Mouse (Mus musculus): ENCODE results near the gene Shisa5. TPM values are rescaled to one million over a fixed set of nuclear protein-coding genes. Genes with fewer than 3 reads are reported as not detected.
A peak's percentile ranks its signal among the peaks of the same experiment; 100 is the strongest.

Gene Shisa5
- polyA plus RNA-seq, 1 experiment from 2014 or later = 65.4 TPM

DNA sequence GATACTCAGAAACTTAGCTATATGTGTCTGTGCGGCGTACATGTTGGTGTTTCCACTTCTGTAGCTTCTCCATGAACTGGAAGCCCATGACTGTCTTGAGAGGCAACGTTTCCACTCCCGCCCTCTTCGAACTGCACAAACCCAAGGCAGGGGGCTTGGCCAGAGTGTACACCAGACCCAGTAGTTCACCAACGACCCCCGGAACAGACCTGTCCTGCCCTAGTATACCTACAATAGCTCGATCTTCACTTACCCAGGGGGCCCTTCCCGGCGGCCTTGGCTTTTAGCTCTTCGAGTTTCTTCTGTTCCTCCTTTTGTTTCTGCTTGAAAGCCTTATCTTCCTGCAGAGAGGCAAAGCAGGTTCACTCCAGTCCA lies 43.4 kb downstream of the Shisa5 start:
- H3K9ac ChIP-seq = peak overlapping the region; percentile 87
- H3K9me3 ChIP-seq = no peaks in the 10 kb centered on the region
- H3K4me1 ChIP-seq = peaks cover 23% of the 10 kb centered on the region
- WGBS = 8% methylated on average over 11 of the region's 11 CpGs
- H3K4me2 ChIP-seq = peak overlapping the region; percentile 86
- no peaks in the 10 kb centered on the region for H3K27me3 ChIP-seq
- H3K4me3 ChIP-seq = peak overlapping the region; percentile 83
- H3K36me3 ChIP-seq = peaks cover 29% of the 10 kb centered on the region
- peak overlapping the region; percentile 55 for H3K27ac ChIP-seq
- no peak for ATAC-seq (ENCODE audit: insufficient number of reproducible peaks, insufficient read depth, low FRiP score, low TSS enrichment, low read depth)

DNA sequence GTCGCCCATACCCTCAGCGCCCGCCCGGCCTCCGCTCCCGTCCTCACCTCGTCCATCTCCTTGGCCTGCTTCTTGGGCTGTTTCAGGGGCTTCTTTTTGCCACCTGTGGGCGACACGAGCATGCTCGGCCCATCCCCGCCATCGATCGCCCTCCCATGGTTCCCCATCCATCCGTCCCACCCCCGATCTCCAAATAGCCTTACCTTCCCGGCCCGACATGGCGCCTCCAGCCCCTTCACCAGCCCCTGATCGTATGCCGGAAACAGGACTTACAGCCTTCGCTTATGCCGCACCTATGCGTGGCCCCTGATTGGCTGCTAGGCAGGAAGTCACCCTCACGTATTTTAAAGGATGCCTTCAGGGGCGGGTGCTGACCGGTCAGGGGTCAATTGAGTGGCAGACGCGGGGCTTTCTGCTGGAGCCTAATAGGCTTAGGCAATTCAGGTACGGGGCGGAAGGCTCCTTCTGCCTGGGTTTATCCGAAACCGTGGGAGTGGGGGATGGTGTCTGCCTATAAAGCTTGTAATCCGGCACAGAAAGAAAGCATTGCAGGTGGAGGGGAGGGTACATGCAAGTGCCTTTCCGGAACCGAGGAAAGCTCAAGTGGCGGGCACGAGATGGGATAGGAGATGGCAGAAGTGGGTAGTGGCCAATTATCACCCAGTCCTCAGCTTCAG lies 43.9 kb downstream of the Shisa5 start, which contains the start of the genes Ccdc51 and Tma7:
Gene Ccdc51 (plus strand): TSS at position 370 of the 677 bp plus-strand sequence.
Gene Tma7 (minus strand): TSS at position 464 of the 677 bp plus-strand sequence.
- Histone ChIP-seq H3K36me3 (peaks cover 29% of the 10 kb centered on the region), H3K4me1 (peaks cover 23% of the 10 kb centered on the region), H3K4me3 (peak within 1 kb of the TSS; percentile 83), H3K9me3 (no peaks in the 10 kb centered on the region), H3K9ac (peak within 1 kb of the TSS; percentile 87), H3K27me3 (no peaks in the 10 kb centered on the region), H3K4me2 (peak within 1 kb of the TSS; percentile 86), H3K27ac (peak within 1 kb of the TSS; percentile 55)
- WGBS = 1% methylated on average over 37 of the region's 37 CpGs
- peak; percentile 93 for ATAC-seq (ENCODE audit: insufficient number of reproducible peaks, insufficient read depth, low FRiP score, low TSS enrichment, low read depth)

DNA sequence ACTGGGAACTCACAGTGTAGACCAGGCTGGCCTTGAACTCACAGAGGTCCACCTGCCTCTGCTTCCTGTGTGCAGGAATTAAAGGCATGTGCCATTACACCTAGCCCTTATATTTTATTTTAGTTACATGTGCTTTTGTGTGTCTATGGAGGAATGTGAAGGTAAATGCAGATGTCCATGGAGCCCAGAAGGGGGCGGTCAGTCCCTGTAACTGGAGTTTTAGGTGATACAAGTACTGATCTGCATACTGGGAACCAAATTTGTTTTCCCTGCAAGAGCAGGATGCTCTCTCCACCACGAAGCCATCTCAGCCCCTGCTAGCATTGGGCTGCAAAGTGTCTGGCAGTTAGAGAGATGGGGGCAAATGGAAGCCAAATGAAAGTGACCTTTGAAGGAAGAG lies 46.6 kb downstream of the Shisa5 start:
- WGBS = 9% methylated on average over 2 of the region's 2 CpGs
- no peak overlapping the region for H3K4me3 ChIP-seq
- ATAC-seq (ENCODE audit: insufficient number of reproducible peaks, insufficient read depth, low FRiP score, low TSS enrichment, low read depth) = no peak
- 0 out of 2 replicates have a peak overlapping the region, but pooled peaks have one; percentile 16 for H3K9ac ChIP-seq
- H3K36me3 ChIP-seq = peaks cover 20% of the 10 kb centered on the region
- no peaks in the 10 kb centered on the region for H3K27me3 ChIP-seq
- no peak overlapping the region for H3K4me2 ChIP-seq
- peaks cover 38% of the 10 kb centered on the region for H3K4me1 ChIP-seq
- H3K27ac ChIP-seq = no peak overlapping the region
- H3K9me3 ChIP-seq = no peaks in the 10 kb centered on the region

DNA sequence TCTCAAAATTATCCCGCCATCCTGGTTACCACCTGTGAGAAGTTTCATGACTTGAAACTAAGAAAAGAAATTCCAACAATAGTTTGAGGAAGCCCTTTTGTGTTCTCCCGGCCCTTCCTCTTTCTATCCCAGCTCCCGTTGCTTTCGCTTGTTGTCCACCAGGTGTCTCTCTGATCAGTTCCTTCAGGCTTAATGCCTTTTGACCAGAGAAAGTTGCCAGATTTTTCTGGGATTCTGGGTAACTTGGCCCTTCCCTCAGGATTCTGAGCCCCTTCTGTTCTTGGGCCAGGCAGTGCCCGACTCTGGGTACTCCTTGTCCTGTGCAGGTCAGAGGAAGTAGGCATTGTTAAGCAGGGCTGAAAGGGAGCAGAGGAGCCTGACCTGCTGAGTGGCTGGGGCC lies 49.6 kb downstream of the Shisa5 start:
- Histone ChIP-seq H3K4me3 (no peak overlapping the region), H3K4me2 (no peak overlapping the region), H3K4me1 (peaks cover 27% of the 10 kb centered on the region), H3K27ac (0 out of 2 replicates have a peak overlapping the region, but pooled peaks have one; percentile 3), H3K36me3 (peaks cover 35% of the 10 kb centered on the region), H3K9ac (peak overlapping the region; percentile 27), H3K27me3 (no peaks in the 10 kb centered on the region), H3K9me3 (no peaks in the 10 kb centered on the region)
- 10% methylated on average over 5 of the region's 5 CpGs for WGBS
- no peak for ATAC-seq (ENCODE audit: insufficient number of reproducible peaks, insufficient read depth, low FRiP score, low TSS enrichment, low read depth)

DNA sequence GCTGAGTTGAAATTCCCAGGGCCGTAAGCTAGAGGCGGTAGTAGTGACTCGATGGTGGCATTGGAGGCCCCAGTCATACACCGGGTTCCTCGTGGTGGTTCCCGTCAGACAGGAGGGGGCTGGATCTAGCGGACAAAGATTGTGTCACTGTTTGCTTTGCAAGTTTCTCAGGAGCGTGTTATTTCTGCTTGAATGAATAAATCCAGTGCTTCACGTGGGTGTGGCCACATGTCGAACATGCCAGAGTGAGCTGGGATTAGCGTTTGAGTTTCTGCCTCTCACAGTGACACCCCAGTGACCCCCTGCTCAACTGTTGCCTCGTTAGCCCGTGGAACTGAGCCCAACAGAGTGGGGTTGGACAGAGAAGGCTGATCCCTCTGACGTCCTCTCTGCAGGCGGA lies 52.1 kb downstream of the Shisa5 start:
- no peak overlapping the region for H3K9ac ChIP-seq
- WGBS = 67% methylated on average over 15 of the region's 15 CpGs

DNA sequence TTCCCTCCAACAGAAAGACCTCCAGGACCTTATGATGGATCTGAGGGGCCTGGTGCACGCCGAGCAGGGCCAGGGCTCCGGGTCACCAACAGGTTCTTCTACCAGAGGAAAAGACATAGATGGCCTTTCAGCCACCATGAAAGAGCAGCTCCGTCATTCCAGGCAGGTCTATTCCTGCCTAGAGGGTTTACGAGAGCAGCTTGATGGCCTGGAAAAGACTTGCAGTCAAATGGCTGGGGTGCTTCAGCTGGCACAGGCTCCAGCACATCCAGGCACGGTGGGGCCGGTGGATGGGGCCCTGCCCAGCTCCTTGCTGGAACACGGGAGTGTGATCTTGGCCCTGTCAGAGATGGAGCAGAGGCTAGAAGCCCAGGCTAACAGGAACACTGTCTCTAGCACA lies 53.4 kb downstream of the Shisa5 start:
- Histone ChIP-seq H3K9me3 (no peaks in the 10 kb centered on the region), H3K4me2 (no peak overlapping the region), H3K4me3 (no peak overlapping the region), H3K4me1 (peaks cover 44% of the 10 kb centered on the region), H3K27ac (no peak overlapping the region), H3K36me3 (peaks cover 35% of the 10 kb centered on the region), H3K9ac (peak overlapping the region; percentile 3; the same call in 1 of the 2 replicates), H3K27me3 (no peaks in the 10 kb centered on the region)
- ATAC-seq (ENCODE audit: insufficient number of reproducible peaks, insufficient read depth, low FRiP score, low TSS enrichment, low read depth) = no peak
- 83% methylated on average over 8 of the region's 8 CpGs for WGBS

More for the DNA sequence above, 52.1 kb downstream of the Shisa5 start:
- no peaks in the 10 kb centered on the region for H3K27me3 ChIP-seq
- peaks cover 37% of the 10 kb centered on the region for H3K4me1 ChIP-seq
- H3K27ac ChIP-seq = no peak overlapping the region
- H3K4me2 ChIP-seq = no peak overlapping the region
- no peaks in the 10 kb centered on the region for H3K9me3 ChIP-seq
- no peak overlapping the region for H3K4me3 ChIP-seq
- H3K36me3 ChIP-seq = peaks cover 35% of the 10 kb centered on the region
- ATAC-seq (ENCODE audit: insufficient number of reproducible peaks, insufficient read depth, low FRiP score, low TSS enrichment, low read depth) = no peak

DNA sequence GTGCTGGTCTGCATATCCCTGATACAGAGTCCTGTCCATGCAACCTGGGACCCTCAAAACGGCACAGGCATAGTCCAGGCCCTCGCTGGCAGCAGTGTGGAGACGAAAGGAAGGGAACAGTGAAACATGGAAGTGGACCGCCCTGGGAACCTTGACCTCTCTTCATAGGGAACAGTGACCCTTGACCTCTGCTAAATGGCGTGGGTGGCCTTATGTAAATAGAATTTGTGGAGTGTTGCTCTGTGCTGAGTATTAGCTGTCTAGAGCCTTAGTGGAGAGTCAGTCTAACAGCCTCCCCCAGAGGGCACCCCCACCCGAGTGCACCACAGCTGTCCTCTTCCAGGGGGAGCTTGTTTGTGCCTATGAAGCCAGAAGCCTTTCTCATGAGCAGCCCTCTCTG lies 54.4 kb downstream of the Shisa5 start:
- no peak for ATAC-seq (ENCODE audit: insufficient number of reproducible peaks, insufficient read depth, low FRiP score, low TSS enrichment, low read depth)
- Histone ChIP-seq H3K27ac (peak overlapping the region; percentile 28; the same call in 1 of the 2 replicates), H3K9me3 (no peaks in the 10 kb centered on the region), H3K27me3 (no peaks in the 10 kb centered on the region), H3K4me3 (no peak overlapping the region), H3K9ac (no peak overlapping the region), H3K4me2 (no peak overlapping the region), H3K4me1 (peaks cover 49% of the 10 kb centered on the region), H3K36me3 (peaks cover 35% of the 10 kb centered on the region)
- 33% methylated on average over 6 of the region's 6 CpGs for WGBS

DNA sequence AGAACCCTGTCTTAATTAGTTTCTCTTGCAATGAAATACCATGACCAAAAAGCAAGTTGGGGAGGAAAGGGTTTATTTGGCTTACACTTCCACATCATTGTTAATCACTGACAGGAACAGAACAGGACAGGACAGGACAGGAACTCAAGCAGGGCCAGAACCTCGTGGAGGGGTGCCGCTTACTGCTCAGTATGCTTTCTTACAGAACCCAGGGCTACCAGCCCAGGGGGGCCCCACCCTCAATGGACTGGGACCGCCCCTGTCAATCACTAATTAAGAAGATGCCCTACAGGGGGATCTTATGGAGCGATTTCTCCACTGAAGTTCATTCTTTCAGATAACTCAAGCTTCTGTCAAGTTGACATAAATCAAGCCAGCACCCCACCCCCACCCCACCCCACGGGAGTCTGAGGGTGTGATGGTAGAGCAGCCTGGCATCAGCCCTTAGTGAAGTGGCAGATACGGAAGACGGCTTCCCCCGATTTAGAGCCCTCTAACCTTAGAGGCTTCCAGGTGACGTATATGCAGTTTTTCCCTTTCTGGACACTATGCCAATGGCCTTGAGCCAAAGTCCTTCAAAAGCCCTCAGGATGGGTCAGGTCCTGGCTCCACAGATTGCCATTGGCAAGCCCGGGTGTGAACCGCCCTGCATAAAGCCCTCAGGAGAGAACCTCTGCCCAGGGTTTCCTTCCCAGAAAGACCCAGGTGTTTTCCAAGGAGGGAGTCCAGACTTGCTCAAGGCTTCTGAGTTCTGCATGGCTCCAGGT lies 55.6 kb downstream of the Shisa5 start:
- peaks cover 56% of the 10 kb centered on the region for H3K4me1 ChIP-seq
- peak overlapping the region; percentile 81 for H3K4me2 ChIP-seq
- 18% methylated on average over 11 of the region's 11 CpGs for WGBS
- peak overlapping the region; percentile 100 for H3K27ac ChIP-seq
- H3K36me3 ChIP-seq = peaks cover 35% of the 10 kb centered on the region
- H3K4me3 ChIP-seq = peak overlapping the region; percentile 71
- H3K9ac ChIP-seq = 0 out of 2 replicates have a peak overlapping the region, but pooled peaks have one; percentile 97
- no peaks in the 10 kb centered on the region for H3K27me3 ChIP-seq
- ATAC-seq (ENCODE audit: insufficient number of reproducible peaks, insufficient read depth, low FRiP score, low TSS enrichment, low read depth) = no peak
- H3K9me3 ChIP-seq = no peaks in the 10 kb centered on the region

DNA sequence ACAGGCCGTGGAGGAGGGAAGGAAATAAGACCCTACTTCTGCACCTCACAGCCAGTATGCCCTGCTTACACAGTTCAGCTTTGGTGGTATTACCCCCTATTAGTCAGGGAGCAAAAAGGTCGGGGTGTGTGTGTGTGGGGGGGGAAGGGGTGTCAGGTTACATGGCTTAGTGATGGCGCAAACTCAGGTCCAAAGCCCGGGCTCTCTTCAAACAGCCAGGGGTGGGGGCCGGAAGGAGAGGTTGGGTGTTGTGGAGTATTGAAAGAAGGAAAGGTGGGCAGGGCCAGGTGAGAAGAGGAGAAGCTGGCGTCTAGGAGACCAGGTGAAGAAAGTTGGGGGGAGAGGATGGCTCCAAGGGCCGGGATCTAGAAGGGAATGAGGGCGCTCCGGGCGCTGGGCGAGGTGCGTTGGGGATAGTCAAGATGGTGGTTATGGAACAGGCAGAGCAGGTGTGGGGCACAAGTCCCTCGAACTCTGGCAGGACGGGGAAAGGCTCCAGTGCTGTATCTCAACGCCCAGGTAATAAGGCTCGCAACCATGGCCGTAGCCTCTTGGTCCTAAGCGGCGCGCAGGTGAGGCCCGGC lies 56.3 kb downstream of the Shisa5 start:
- H3K27me3 ChIP-seq = no peaks in the 10 kb centered on the region
- H3K36me3 ChIP-seq = peaks cover 36% of the 10 kb centered on the region
- peak overlapping the region; percentile 100 for H3K27ac ChIP-seq
- 1% methylated on average over 21 of the region's 21 CpGs for WGBS
- peak overlapping the region; percentile 81 for H3K4me2 ChIP-seq
- H3K9ac ChIP-seq = peak overlapping the region; percentile 97
- H3K9me3 ChIP-seq = no peaks in the 10 kb centered on the region
- peak; percentile 15 for ATAC-seq (ENCODE audit: insufficient number of reproducible peaks, insufficient read depth, low FRiP score, low TSS enrichment, low read depth)
- H3K4me3 ChIP-seq = peak overlapping the region; percentile 71
- H3K4me1 ChIP-seq = peaks cover 59% of the 10 kb centered on the region

DNA sequence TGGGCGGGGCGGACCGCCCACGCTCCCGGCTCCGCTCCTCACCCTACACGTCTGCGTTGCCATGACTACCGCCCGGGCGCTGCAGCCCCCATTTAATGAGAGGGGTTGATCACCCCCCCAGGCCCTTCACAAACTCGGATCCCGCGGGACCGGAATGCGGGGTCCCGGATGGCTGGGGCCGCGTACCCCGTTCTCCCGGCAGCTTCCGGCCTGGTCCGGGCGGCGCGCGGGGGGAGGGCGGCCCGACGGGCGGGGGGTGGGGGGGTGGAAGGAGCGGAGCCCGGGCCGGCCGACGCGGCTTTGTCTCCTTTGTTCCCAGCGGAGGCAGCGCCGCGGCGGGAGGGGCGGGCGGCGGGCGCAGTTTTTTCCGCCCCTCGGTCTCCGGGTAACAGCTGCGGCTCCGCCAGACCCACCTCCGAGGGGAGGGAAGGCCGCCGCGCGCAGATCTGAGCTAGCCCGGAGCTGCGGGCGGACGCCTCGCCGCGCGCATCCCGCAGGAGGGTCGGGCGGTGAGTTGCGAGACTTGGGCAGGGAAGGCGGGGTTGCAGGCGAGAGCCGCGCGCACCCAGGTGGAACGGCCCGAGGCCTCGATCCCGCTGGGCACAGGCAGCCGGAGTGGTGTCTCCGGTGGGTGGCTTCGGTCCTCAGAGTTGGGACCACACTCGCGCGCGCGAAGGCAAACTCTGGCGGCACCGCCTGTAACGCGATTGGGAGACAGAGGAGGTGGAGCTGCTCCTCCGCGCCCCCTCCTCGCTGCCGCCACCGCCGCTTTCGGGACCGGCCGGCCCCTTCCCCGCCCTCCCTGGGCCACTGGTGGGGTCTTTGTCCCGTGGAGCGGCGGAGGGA lies 57.0 kb downstream of the Shisa5 start, which contains the start of gene Plxnb1:
Gene Plxnb1 (plus strand): TSS at position 253 of the 846 bp plus-strand sequence.
- Histone ChIP-seq H3K9ac (peak within 1 kb of the TSS; percentile 97), H3K4me2 (peak within 1 kb of the TSS; percentile 81), H3K9me3 (no peaks in the 10 kb centered on the region), H3K27ac (peak within 1 kb of the TSS; percentile 100), H3K27me3 (no peaks in the 10 kb centered on the region), H3K4me3 (peak within 1 kb of the TSS; percentile 71), H3K4me1 (peaks cover 59% of the 10 kb centered on the region), H3K36me3 (peaks cover 36% of the 10 kb centered on the region)
- under 1% methylated on average over 93 of the region's 102 CpGs for WGBS
- ATAC-seq (ENCODE audit: insufficient number of reproducible peaks, insufficient read depth, low FRiP score, low TSS enrichment, low read depth) = peak; percentile 59

DNA sequence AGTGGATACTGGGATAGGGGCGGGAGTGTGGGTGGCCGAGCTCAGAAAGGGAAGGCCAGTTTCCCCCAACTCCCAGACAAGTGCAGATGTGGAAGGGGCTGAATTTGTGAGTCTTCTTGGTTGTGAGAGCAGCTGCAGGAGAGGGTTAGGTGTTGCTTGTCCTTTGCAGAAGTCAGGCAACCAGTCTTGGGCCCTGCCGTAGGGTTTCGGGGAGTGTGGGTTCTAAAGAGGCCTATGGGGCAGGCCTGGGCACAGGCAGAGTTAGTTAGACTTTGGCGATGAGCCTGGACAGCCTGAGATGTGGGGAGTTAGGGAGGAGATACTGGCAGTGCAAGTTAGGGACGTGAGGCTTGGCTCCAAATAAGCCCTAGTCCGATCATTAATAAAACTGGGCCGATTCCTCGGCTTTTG lies 57.9 kb downstream of the Shisa5 start:
- H3K4me1 ChIP-seq = peaks cover 62% of the 10 kb centered on the region
- H3K27ac ChIP-seq = peak overlapping the region; percentile 100
- H3K27me3 ChIP-seq = no peaks in the 10 kb centered on the region
- no peak for ATAC-seq (ENCODE audit: insufficient number of reproducible peaks, insufficient read depth, low FRiP score, low TSS enrichment, low read depth)
- H3K9me3 ChIP-seq = no peaks in the 10 kb centered on the region
- peak overlapping the region; percentile 71 for H3K4me3 ChIP-seq
- peak overlapping the region; percentile 81 for H3K4me2 ChIP-seq
- WGBS = 18% methylated on average over 9 of the region's 9 CpGs
- peak overlapping the region; percentile 97 for H3K9ac ChIP-seq
- peaks cover 35% of the 10 kb centered on the region for H3K36me3 ChIP-seq
